Mouse (Mus musculus) olfactory bulb, adult 2 months (tissue): ENCODE measurements around the gene Dock2.

Experiments used
- CTCF ChIP-seq: fragments of 200-500 bp; IDR thresholded peaks from 2 replicates; pipeline ENCODE4 v1.5.1; 2012; ENCODE audit warnings: low read depth, mild to moderate bottlenecking, low read length, moderate library complexity; ENCODE audit not compliant: insufficient read depth
- POLR2A ChIP-seq: fragments of 200-500 bp; IDR thresholded peaks from 2 replicates; pipeline ENCODE4 v1.6.1; 2012; ENCODE audit warnings: mild to moderate bottlenecking, low read depth, low read length, moderate library complexity; ENCODE audit not compliant: insufficient read depth

GRCm38 (mm10) chr11:34528006-34528405 lies 255.7 kb downstream of the Dock2 start:
- TF ChIP-seq CTCF (no peak), POLR2A (no peak)
